Mouse (Mus musculus) thymus, adult 18-20 months (tissue): ENCODE results near the gene Olfr1510.
"Not testable (repeated sequence)": the region's sequence is repeated elsewhere in the genome, so short reads cannot be mapped to it uniquely, and the experiment has no call there.

Experiments
- DNase-seq, 2 experiments: peaks; one replicate each; pipeline ENCODE4 v3.0.0; 2022; ENCODE audit warnings: mixed read lengths in 2 of 2

Gene Olfr1510

GRCm38 (mm10) chr14:52414273-52414672 lies at the start of gene Olfr1510:
Gene Olfr1510, minus strand, starts transcription at chr14:52414373.
- DNase-seq = no peak

GRCm38 (mm10) chr14:52461928-52462327 lies 47.8 kb upstream of the Olfr1510 start:
- DNase-seq = no peak

GRCm38 (mm10) chr14:52451138-52451537 lies 37.0 kb upstream of the Olfr1510 start:
- DNase-seq = peak in 1 of 2 experiments; percentile 22

GRCm38 (mm10) chr14:52442690-52443089 lies 28.5 kb upstream of the Olfr1510 start, which contains the start of gene Olfr1509:
Gene Olfr1509, plus strand, starts transcription at chr14:52442990.
- DNase-seq = no peak

- DNase-seq = peak; percentile 70 to 90
These were observed 13.5 kb upstream of the Olfr1510 start for GRCm38 (mm10) chr14:52427686-52428085.

GRCm38 (mm10) chr14:52410142-52410919 lies 3.8 kb downstream of the Olfr1510 start:
- DNase-seq = not testable (repeated sequence)

- DNase-seq = no peak
These were observed 16.9 kb downstream of the Olfr1510 start, which contains the start of gene Olfr1511 for GRCm38 (mm10) chr14:52397279-52397678. Gene Olfr1511, minus strand, starts transcription at chr14:52397379.

- DNase-seq = not testable (repeated sequence)
These were observed 23.9 kb downstream of the Olfr1510 start for GRCm38 (mm10) chr14:52390084-52390848.

- DNase-seq = no peak
These were observed 35.1 kb downstream of the Olfr1510 start, which contains the start of gene Olfr1512 for GRCm38 (mm10) chr14:52379068-52379467. Gene Olfr1512, minus strand, starts transcription at chr14:52379168.

GRCm38 (mm10) chr14:52368741-52369140 lies 45.4 kb downstream of the Olfr1510 start:
- DNase-seq = no peak
